Comparison of ENCODE assay signal across 11 mouse cellular contexts in genomic region chr5:120304295-120304701, GRCm38 (mm10).
A peak's percentile ranks its signal among the peaks of the same experiment; 100 is the strongest.
DNase-seq lines count a peak whose midpoint lies in the region; ATAC-seq and TF ChIP-seq lines count a peak whose summit lies in the region.
"Had no signal": no experiment of that assay in that cellular context is flagged by ENCODE, and none has a peak within 500 bp of the region (broad histone marks: within the 10 kb centered on the region; RNA-seq: fewer than 3 reads in every experiment).

No protein-coding gene starts in this region.

- no peaks in the 10 kb centered on the region for H3K9me3 ChIP-seq in kidney, postnatal 0 days (replicated peaks; ENCODE audit: low read length)
- H3K9me3 ChIP-seq in forebrain, embryonic 11.5 days (ENCODE audit: control insufficient read depth, low read length), result no peaks in the 10 kb centered on the region
- H3K9me3 ChIP-seq in hindbrain, embryonic 15.5 days, result no peaks in the 10 kb centered on the region
- no peaks in the 10 kb centered on the region for H3K9me3 ChIP-seq in neural tube, embryonic 12.5 days

- H3K36me3 ChIP-seq in kidney, postnatal 0 days (ENCODE audit: insufficient read depth, low read length), result no peaks in the 10 kb centered on the region
- no peaks in the 10 kb centered on the region for H3K36me3 ChIP-seq in forebrain, embryonic 11.5 days (ENCODE audit: control insufficient read depth, insufficient read depth, low read length)
- H3K36me3 ChIP-seq in hindbrain, embryonic 15.5 days, result no peaks in the 10 kb centered on the region
- H3K36me3 ChIP-seq in neural tube, embryonic 12.5 days, result no peaks in the 10 kb centered on the region

- no peak for DNase-seq in kidney, postnatal 0 days (ENCODE audit: low spot score)
- DNase-seq in kidney, adult 18-20 months, result no peak
- DNase-seq in forebrain, embryonic 11.5 days (ENCODE audit: low spot score), result peak; percentile 81
- DNase-seq in ovary, adult 18-20 months (ENCODE audit: low spot score), result no peak
- DNase-seq in cerebellum, adult 8-10 months, result no peak
- DNase-seq in lung, postnatal 25 days (ENCODE audit: low spot score), result no peak
- DNase-seq: adrenal gland, postnatal 25 days had no signal

- ATAC-seq in kidney, postnatal 0 days (replicated peaks; ENCODE audit: low FRiP score, low read depth), result no peak
- peak; percentile 70; the same call in 1 of the 2 replicates for ATAC-seq in forebrain, embryonic 11.5 days (replicated peaks; ENCODE audit: low FRiP score)
- ATAC-seq in hindbrain, embryonic 15.5 days (ENCODE audit: low FRiP score, low read depth), result peak; percentile 23; the same call in 1 of the 2 replicates
- ATAC-seq in neural tube, embryonic 12.5 days (ENCODE audit: low FRiP score, low read depth), result peak; percentile 43
- ATAC-seq: lung, postnatal 0 days had no signal

- peaks cover 36% of the 10 kb centered on the region for H3K27me3 ChIP-seq in kidney, postnatal 0 days (ENCODE audit: insufficient read depth, low read length)
- H3K27me3 ChIP-seq in forebrain, embryonic 11.5 days (ENCODE audit: control insufficient read depth, insufficient read depth, low read length), result peaks cover 37% of the 10 kb centered on the region
- peaks cover 13% of the 10 kb centered on the region for H3K27me3 ChIP-seq in hindbrain, embryonic 15.5 days
- peaks cover 51% of the 10 kb centered on the region for H3K27me3 ChIP-seq in neural tube, embryonic 12.5 days (replicated peaks)

- WGBS in kidney, postnatal 0 days, result 4% methylated on average over 12 of the region's 13 CpGs
- WGBS in forebrain, embryonic 11.5 days, result 10% methylated on average over 12 of the region's 13 CpGs
- 5% methylated on average over 13 of the region's 13 CpGs for WGBS in hindbrain, embryonic 15.5 days
- 6% methylated on average over 13 of the region's 13 CpGs for WGBS in neural tube, embryonic 12.5 days

- H3K27ac ChIP-seq in kidney, postnatal 0 days, result no peak overlapping the region
- H3K27ac ChIP-seq in forebrain, embryonic 11.5 days (ENCODE audit: low read depth, low read length), result peak overlapping the region; percentile 41; the same call in 1 of the 2 replicates
- H3K27ac ChIP-seq in hindbrain, embryonic 15.5 days (replicated peaks), result no peak overlapping the region
- no peak overlapping the region for H3K27ac ChIP-seq in neural tube, embryonic 12.5 days
- H3K27ac ChIP-seq: left cerebral cortex, adult 2 months had no signal

- no peaks in the 10 kb centered on the region for H3K4me1 ChIP-seq in kidney, postnatal 0 days (replicated peaks; ENCODE audit: insufficient read depth, low read length)
- peaks cover 29% of the 10 kb centered on the region for H3K4me1 ChIP-seq in forebrain, embryonic 11.5 days (replicated peaks; ENCODE audit: control insufficient read depth, insufficient read depth, low read length)
- peaks cover 28% of the 10 kb centered on the region for H3K4me1 ChIP-seq in hindbrain, embryonic 15.5 days (replicated peaks)
- peaks cover 38% of the 10 kb centered on the region for H3K4me1 ChIP-seq in neural tube, embryonic 12.5 days

- TF ChIP-seq CTCF in kidney, postnatal 0 days (IDR thresholded peaks at IDR 0.05; ENCODE audit: low read depth), result no peak

- no peak overlapping the region for H3K4me3 ChIP-seq in kidney, postnatal 0 days (replicated peaks; ENCODE audit: low read depth, low read length)
- peak overlapping the region; percentile 16; the same call in 1 of the 2 replicates for H3K4me3 ChIP-seq in forebrain, embryonic 11.5 days (ENCODE audit: low read depth, low read length)
- H3K4me3 ChIP-seq in hindbrain, embryonic 15.5 days, result no peak overlapping the region
- H3K4me3 ChIP-seq in neural tube, embryonic 12.5 days, result 0 out of 2 replicates have a peak overlapping the region, but pooled peaks have one; percentile 7
- H3K4me3 ChIP-seq: left cerebral cortex, adult 2 months had no signal

- 0 out of 2 replicates have a peak overlapping the region, but pooled peaks have one; percentile 18 for H3K9ac ChIP-seq in kidney, postnatal 0 days (ENCODE audit: low read depth, low read length)
- peak overlapping the region; percentile 45; the same call in 1 of the 2 replicates for H3K9ac ChIP-seq in forebrain, embryonic 11.5 days (ENCODE audit: low read length)
- no peak overlapping the region for H3K9ac ChIP-seq in hindbrain, embryonic 15.5 days
- no peak overlapping the region for H3K9ac ChIP-seq in neural tube, embryonic 12.5 days

- H3K4me2 ChIP-seq in kidney, postnatal 0 days (ENCODE audit: low read length), result peak overlapping the region; percentile 42
- peak overlapping the region; percentile 42 for H3K4me2 ChIP-seq in forebrain, embryonic 11.5 days (ENCODE audit: low read depth, low read length, severe bottlenecking)
- peak overlapping the region; percentile 41 for H3K4me2 ChIP-seq in hindbrain, embryonic 15.5 days
- H3K4me2 ChIP-seq in neural tube, embryonic 12.5 days (replicated peaks), result peak overlapping the region; percentile 50

Comparison
In these comparisons a context has a peak if more than half of its experiments do, and no peak if none do; other contexts are left out.
1. H3K4me3 ChIP-seq: peak in forebrain, embryonic 11.5 days (single experiment) and neural tube, embryonic 12.5 days (single experiment); none in kidney, postnatal 0 days (single experiment) and hindbrain, embryonic 15.5 days (single experiment).
2. H3K9ac ChIP-seq: peak in kidney, postnatal 0 days (single experiment) and forebrain, embryonic 11.5 days (single experiment); none in hindbrain, embryonic 15.5 days (single experiment) and neural tube, embryonic 12.5 days (single experiment).
3. Peak in every context shown above with its lines, with median percentiles within 50 percentile points of each other: H3K4me2 ChIP-seq.